Mouse (Mus musculus): Measurements from ENCODE around the gene Uckl1. TPM values are rescaled to one million over a fixed set of nuclear protein-coding genes. Genes with fewer than 3 reads are reported as not detected.

The Uckl1 gene
- polyA plus RNA-seq (2016; fragmentation: Nextera tagmentation; extraction: Ambion mirVana) = 36.6 and 44.1 TPM in 2 replicates

- no peak within 1 kb of the TSS for H3K4me3 ChIP-seq
- H3K9me3 ChIP-seq (replicated peaks) = no peaks in the 10 kb centered on the region
- H3K27me3 ChIP-seq (ENCODE audit: low read depth, poor library complexity, severe bottlenecking) = no peaks in the 10 kb centered on the region
- peak; percentile 24 for DNase-seq (ENCODE audit: low spot score)
- H3K27ac ChIP-seq = no peak within 1 kb of the TSS
- peaks cover 18% of the 10 kb centered on the region for H3K4me1 ChIP-seq
- WGBS = 95% methylated on average over 4 of the region's 4 CpGs
- peaks cover 65% of the 10 kb centered on the region for H3K36me3 ChIP-seq
Observed at GRCm38 (mm10) chr2:181584411-181584942, at the start of gene Uckl1. Gene Uckl1 (minus strand): TSS chr2:181584892.

GRCm38 (mm10) chr2:181632624-181633023, 47.9 kb upstream of the Uckl1 start:
- Histone ChIP-seq H3K36me3 (peaks cover 89% of the 10 kb centered on the region), H3K4me1 (no peaks in the 10 kb centered on the region), H3K9me3 (replicated peaks) (no peaks in the 10 kb centered on the region), H3K27ac (no peak overlapping the region), H3K27me3 (ENCODE audit: low read depth, poor library complexity, severe bottlenecking) (no peaks in the 10 kb centered on the region), H3K4me3 (no peak overlapping the region)
- DNase-seq (ENCODE audit: low spot score) = no peak
- WGBS = 96% methylated on average over 6 of the region's 6 CpGs

GRCm38 (mm10) chr2:181628471-181628870, 43.8 kb upstream of the Uckl1 start:
- no peaks in the 10 kb centered on the region for H3K4me1 ChIP-seq
- no peak for DNase-seq (ENCODE audit: low spot score)
- no peak overlapping the region for H3K27ac ChIP-seq
- peaks cover 81% of the 10 kb centered on the region for H3K36me3 ChIP-seq
- H3K27me3 ChIP-seq (ENCODE audit: low read depth, poor library complexity, severe bottlenecking) = no peaks in the 10 kb centered on the region
- H3K4me3 ChIP-seq = no peak overlapping the region
- no peaks in the 10 kb centered on the region for H3K9me3 ChIP-seq (replicated peaks)

GRCm38 (mm10) chr2:181623401-181623800, 38.7 kb upstream of the Uckl1 start:
- Histone ChIP-seq H3K9me3 (replicated peaks) (no peaks in the 10 kb centered on the region), H3K4me3 (no peak overlapping the region), H3K27ac (no peak overlapping the region), H3K36me3 (peaks cover 84% of the 10 kb centered on the region), H3K4me1 (no peaks in the 10 kb centered on the region), H3K27me3 (ENCODE audit: low read depth, poor library complexity, severe bottlenecking) (no peaks in the 10 kb centered on the region)
- DNase-seq (ENCODE audit: low spot score) = no peak

- H3K27ac ChIP-seq = no peak overlapping the region
- peaks cover 76% of the 10 kb centered on the region for H3K36me3 ChIP-seq
- H3K9me3 ChIP-seq (replicated peaks) = no peaks in the 10 kb centered on the region
- H3K4me3 ChIP-seq = no peak overlapping the region
- H3K27me3 ChIP-seq (ENCODE audit: low read depth, poor library complexity, severe bottlenecking) = no peaks in the 10 kb centered on the region
- no peaks in the 10 kb centered on the region for H3K4me1 ChIP-seq
- DNase-seq (ENCODE audit: low spot score) = no peak
- 87% methylated on average over 5 of the region's 5 CpGs for WGBS
Observed at GRCm38 (mm10) chr2:181618761-181619495, 34.2 kb upstream of the Uckl1 start.

- peaks cover 29% of the 10 kb centered on the region for H3K4me1 ChIP-seq
- peak overlapping the region; percentile 96; the same call in 1 of the 2 replicates for H3K4me3 ChIP-seq
- peaks cover 7% of the 10 kb centered on the region; the same call in 1 of the 2 replicates for H3K36me3 ChIP-seq
- H3K9me3 ChIP-seq (replicated peaks) = no peaks in the 10 kb centered on the region
- no peak overlapping the region for H3K27ac ChIP-seq
- WGBS = 86% methylated on average over 4 of the region's 4 CpGs
- no peak for DNase-seq (ENCODE audit: low spot score)
- peaks cover 28% of the 10 kb centered on the region for H3K27me3 ChIP-seq (ENCODE audit: low read depth, poor library complexity, severe bottlenecking)
Observed at GRCm38 (mm10) chr2:181602367-181602766, 17.7 kb upstream of the Uckl1 start.

GRCm38 (mm10) chr2:181601751-181602145, 17.1 kb upstream of the Uckl1 start:
- Histone ChIP-seq H3K36me3 (peaks cover 6% of the 10 kb centered on the region; the same call in 1 of the 2 replicates), H3K27ac (peak overlapping the region; percentile 92), H3K27me3 (ENCODE audit: low read depth, poor library complexity, severe bottlenecking) (peaks cover 34% of the 10 kb centered on the region), H3K4me3 (peak overlapping the region; percentile 96), H3K9me3 (replicated peaks) (no peaks in the 10 kb centered on the region), H3K4me1 (peaks cover 29% of the 10 kb centered on the region)
- DNase-seq (ENCODE audit: low spot score) = no peak
- 31% methylated on average over 10 of the region's 10 CpGs for WGBS

- 2% methylated on average over 57 of the region's 57 CpGs for WGBS
- Histone ChIP-seq H3K4me1 (peaks cover 29% of the 10 kb centered on the region), H3K27me3 (ENCODE audit: low read depth, poor library complexity, severe bottlenecking) (peaks cover 41% of the 10 kb centered on the region), H3K9me3 (replicated peaks) (no peaks in the 10 kb centered on the region), H3K27ac (peak overlapping the region; percentile 92), H3K4me3 (peak overlapping the region; percentile 96), H3K36me3 (peaks cover 6% of the 10 kb centered on the region; the same call in 1 of the 2 replicates)
- DNase-seq (ENCODE audit: low spot score) = peak; percentile 98
Observed at GRCm38 (mm10) chr2:181600828-181601750, 16.4 kb upstream of the Uckl1 start.

- H3K36me3 ChIP-seq = no peaks in the 10 kb centered on the region
- WGBS = 72% methylated on average over 6 of the region's 6 CpGs
- H3K9me3 ChIP-seq (replicated peaks) = no peaks in the 10 kb centered on the region
- peaks cover 42% of the 10 kb centered on the region for H3K27me3 ChIP-seq (ENCODE audit: low read depth, poor library complexity, severe bottlenecking)
- peaks cover 29% of the 10 kb centered on the region for H3K4me1 ChIP-seq
- DNase-seq (ENCODE audit: low spot score) = no peak
- peak overlapping the region; percentile 96 for H3K4me3 ChIP-seq
- peak overlapping the region; percentile 92 for H3K27ac ChIP-seq
Observed at GRCm38 (mm10) chr2:181600226-181600758, 15.6 kb upstream of the Uckl1 start.

GRCm38 (mm10) chr2:181598454-181599351, 14.0 kb upstream of the Uckl1 start, which contains the start of gene Samd10:
Gene Samd10 (minus strand): TSS chr2:181599212.
- Histone ChIP-seq H3K36me3 (no peaks in the 10 kb centered on the region), H3K4me3 (peak within 1 kb of the TSS; percentile 96), H3K27ac (peak within 1 kb of the TSS; percentile 82), H3K9me3 (replicated peaks) (no peaks in the 10 kb centered on the region), H3K4me1 (peaks cover 29% of the 10 kb centered on the region), H3K27me3 (ENCODE audit: low read depth, poor library complexity, severe bottlenecking) (peaks cover 42% of the 10 kb centered on the region)
- peak; percentile 77 for DNase-seq (ENCODE audit: low spot score)
- 3% methylated on average over 71 of the region's 71 CpGs for WGBS

- Histone ChIP-seq H3K9me3 (replicated peaks) (no peaks in the 10 kb centered on the region), H3K4me3 (no peak overlapping the region), H3K4me1 (peaks cover 36% of the 10 kb centered on the region), H3K27ac (no peak overlapping the region), H3K27me3 (ENCODE audit: low read depth, poor library complexity, severe bottlenecking) (peaks cover 42% of the 10 kb centered on the region), H3K36me3 (no peaks in the 10 kb centered on the region)
- DNase-seq (ENCODE audit: low spot score) = no peak
- 72% methylated on average over 7 of the region's 7 CpGs for WGBS
Observed at GRCm38 (mm10) chr2:181597378-181598061, 12.8 kb upstream of the Uckl1 start.

Measured in limb, embryonic 10.5 days (tissue).